Mouse (Mus musculus) midbrain, postnatal 0 days (tissue): ENCODE data around the gene Fis1. TPM values are rescaled to one million over a fixed set of nuclear protein-coding genes. Genes with fewer than 3 reads are reported as not detected.

Source experiments
- ATAC-seq: fragments of 200-750 bp; cut with Nextera tagmentation; 2 replicates; pipeline ENCODE4 v1.8.0; 2017; ENCODE audit warnings: moderate number of reproducible peaks, mild to moderate bottlenecking, moderate TSS enrichment, moderate library complexity; ENCODE audit not compliant: low FRiP score
- DNase-seq: peaks from one replicate; pipeline ENCODE4 v3.0.0-alpha.2; 2015; ENCODE audit warnings: low spot score
- H3K27ac ChIP-seq: fragments of 300-500 bp; sonication (generic); 2 replicates; pipeline ENCODE4 v1.5.1; 2014; ENCODE audit warnings: low read depth, mild to moderate bottlenecking, low read length, mixed read lengths
- H3K27me3 ChIP-seq: fragments of 300-500 bp; sonication (generic); 2 replicates; pipeline ENCODE4 v1.6.1; 2014; ENCODE audit warnings: low read length, control low read depth, mixed read lengths; ENCODE audit not compliant: insufficient read depth
- H3K36me3 ChIP-seq: fragments of 300-500 bp; sonication (generic); 2 replicates; pipeline ENCODE4 v1.6.1; 2014; ENCODE audit warnings: low read length, control low read depth, mixed read lengths; ENCODE audit not compliant: insufficient read depth
- H3K4me1 ChIP-seq: fragments of 300-500 bp; sonication (generic); 2 replicates; pipeline ENCODE4 v1.6.1; 2014; ENCODE audit warnings: mild to moderate bottlenecking, control low read depth, antibody characterized with exemption, low read length, mixed read lengths; ENCODE audit not compliant: insufficient read depth
- H3K4me2 ChIP-seq: fragments of 300-500 bp; sonication (generic); 2 replicates; pipeline ENCODE4 v1.6.1; 2014; ENCODE audit warnings: low read depth, mild to moderate bottlenecking, low read length, mixed read lengths; ENCODE audit not compliant: poor library complexity, severe bottlenecking
- H3K4me3 ChIP-seq: fragments of 300-500 bp; sonication (generic); 2 replicates; pipeline ENCODE4 v1.5.1; 2014; ENCODE audit warnings: low read depth, mild to moderate bottlenecking, low read length, moderate library complexity
- H3K9ac ChIP-seq: fragments of 300-500 bp; sonication (generic); replicated peaks from 2 replicates; pipeline ENCODE4 v1.6.1; 2014; ENCODE audit warnings: mild to moderate bottlenecking, low read length, moderate library complexity, mixed read lengths; ENCODE audit not compliant: poor library complexity, severe bottlenecking
- H3K9me3 ChIP-seq: fragments of 300-500 bp; sonication (generic); 2 replicates; pipeline ENCODE4 v1.6.1; 2016; ENCODE audit warnings: low read length, control low read depth
- CTCF ChIP-seq: IDR thresholded peaks from 2 replicates; pipeline ENCODE4 v1.5.1; 2016; ENCODE audit warnings: antibody characterized with exemption, mild to moderate bottlenecking
- WGBS: fragments of 180-500 bp; shearing (Covaris S2); extraction: QIAGEN DNeasy Blood & Tissue Kit; methylation state at CpG from one replicate; pipeline ENCODE4 v1.1.7; 2014; 5-methylcytosine and 5-hydroxymethylcytosine counted together
- microRNA counts: library from miRNA; unstranded; fragments of <30 nt; microRNA quantifications from one replicate; lab custom pipeline; 2015
- microRNA-seq: library from miRNA; unstranded; fragments of <30 nt; microRNA quantifications from one replicate; pipeline ENCODE4, GENCODE M21; 2016; ENCODE audit warnings: borderline number of aligned reads
- polyA plus RNA-seq: library from polyadenylated mRNA; unstranded; fragments of >200 nt; fragmentation: Nextera tagmentation; extraction: Ambion mirVana; gene quantifications from 2 replicates; pipeline ENCODE4 v1.2.1, GENCODE M21; 2015
- total RNA-seq: library from RNA; depleted of rRNA; stranded (reverse); fragments of >200 nt; gene quantifications from 2 replicates; pipeline ENCODE4 v1.2.3, GENCODE M21; 2014; rRNA removed

Gene Fis1
- total and polyA plus RNA-seq, 2 experiments from 2014 or later: 217 to 391 TPM

DNA sequence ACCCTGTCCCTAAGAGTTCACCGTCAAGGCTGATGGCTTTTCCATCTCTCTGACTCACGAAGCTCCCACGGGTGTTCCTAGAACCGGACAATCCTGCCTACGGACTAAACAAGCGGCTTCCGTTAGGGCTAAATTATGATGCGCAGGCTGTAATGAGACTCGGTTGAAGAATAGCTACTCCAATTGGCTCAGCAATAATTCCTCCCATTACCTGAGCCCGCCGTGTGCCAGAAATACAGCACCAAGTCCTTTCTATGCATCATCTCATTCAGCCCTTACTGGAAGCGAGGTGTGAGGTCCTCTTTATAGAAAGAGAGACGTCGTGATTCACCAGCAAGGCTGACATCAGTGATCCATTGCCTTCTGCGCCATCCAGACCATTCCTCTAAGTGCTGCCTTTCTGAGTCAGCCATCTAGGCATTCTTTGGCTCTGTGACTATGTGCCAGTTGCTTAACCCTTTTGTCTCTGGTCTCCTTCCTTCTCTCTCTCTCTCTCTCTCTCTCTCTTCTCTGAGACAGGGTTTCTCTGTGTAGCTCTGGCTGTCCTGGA, 59.4 kb downstream of the Fis1 start:
- H3K36me3 ChIP-seq: no peaks in the 10 kb centered on the region
- no peak overlapping the region for H3K27ac ChIP-seq
- ATAC-seq (no peak), DNase-seq (no peak)
- no peak overlapping the region for H3K9ac ChIP-seq
- no peaks in the 10 kb centered on the region for H3K27me3 ChIP-seq
- no peak for TF ChIP-seq CTCF
- no peak overlapping the region for H3K4me3 ChIP-seq
- H3K4me2 ChIP-seq: no peak overlapping the region
- WGBS: 75% methylated on average over 15 of the region's 15 CpGs
- no peaks in the 10 kb centered on the region for H3K4me1 ChIP-seq
- no peaks in the 10 kb centered on the region for H3K9me3 ChIP-seq

MicroRNAs encoded within 50 kb of the gene (microRNA counts, 519-probe panel; counts per million panel counts)
- 528 counts per million, percentile 58 among the panel's probes with 10 or more counts for microRNA mmu-miR-702 (lab: Ali Mortazavi, UCI)

Small RNA genes within 50 kb of the gene (microRNA-seq; reads per million reads assigned to microRNA genes)
- 66.7 reads per million, percentile 40 among the genes with 10 or more reads in this experiment for gene Mir702

Other genes with a start within 250 kb of the Fis1 start
- gene Col26a1, start 70.1 kb upstream of the Fis1 start, total RNA-seq: 61.9 and 65.1 TPM in 2 replicates
- 35.5 and 35.7 TPM in 2 replicates for gene Col26a1, start 70.1 kb upstream of the Fis1 start, polyA plus RNA-seq
- gene Ift22, start 45.1 kb upstream of the Fis1 start, total RNA-seq: 33.5 and 42.3 TPM in 2 replicates
- 122 and 137 TPM in 2 replicates for gene Ift22, start 45.1 kb upstream of the Fis1 start, polyA plus RNA-seq
- 0.38 and 0.52 TPM in 2 replicates for gene Cldn15, start 13.3 kb downstream of the Fis1 start, total RNA-seq
- gene Cldn15, start 13.3 kb downstream of the Fis1 start, polyA plus RNA-seq: 0.07 and 0.32 TPM in 2 replicates
- gene Plod3, start 33.7 kb downstream of the Fis1 start, total RNA-seq: 44.5 and 68.1 TPM in 2 replicates
- 26.7 and 29.3 TPM in 2 replicates for gene Plod3, start 33.7 kb downstream of the Fis1 start, polyA plus RNA-seq
- 85.4 and 100 TPM in 2 replicates for gene Znhit1, start 34.7 kb downstream of the Fis1 start, total RNA-seq
- gene Znhit1, start 34.7 kb downstream of the Fis1 start, polyA plus RNA-seq: 153 and 176 TPM in 2 replicates
- gene Vgf, start 73.1 kb downstream of the Fis1 start, total RNA-seq: 103 and 154 TPM in 2 replicates
- 46.8 and 49.1 TPM in 2 replicates for gene Vgf, start 73.1 kb downstream of the Fis1 start, polyA plus RNA-seq
- 139 and 144 TPM in 2 replicates for gene Ap1s1, start 92.9 kb downstream of the Fis1 start, total RNA-seq
- 308 and 311 TPM in 2 replicates for gene Ap1s1, start 92.9 kb downstream of the Fis1 start, polyA plus RNA-seq
- 3.3 and 3.7 TPM in 2 replicates for gene Serpine1, start 119.0 kb downstream of the Fis1 start, total RNA-seq
- 0.06 and 0.30 TPM in 2 replicates for gene Serpine1, start 119.0 kb downstream of the Fis1 start, polyA plus RNA-seq
- gene Trim56, start 162.9 kb downstream of the Fis1 start, total RNA-seq: 3.7 and 5.4 TPM in 2 replicates
- gene Trim56, start 162.9 kb downstream of the Fis1 start, polyA plus RNA-seq: 1.2 and 1.4 TPM in 2 replicates
- not detected in 2 replicates for gene Muc3, start 196.0 kb downstream of the Fis1 start, total RNA-seq
- gene Muc3, start 196.0 kb downstream of the Fis1 start, polyA plus RNA-seq: not detected in 2 replicates